Mouse (Mus musculus) naive thymus-derived CD4-positive, alpha-beta T cell, adult 2 months (primary cell): ENCODE results near the gene E4f1.

Experiments
- DNase-seq: peaks from one replicate; pipeline ENCODE4 v3.0.0-alpha.2; 2011; ENCODE audit warnings: low read depth

Gene E4f1

GRCm38 (mm10) chr17:24469910-24470602 is at the start of gene E4f1, which contains the start of gene Pgp:
E4f1 (minus strand) TSS chr17:24470313.
Pgp (plus strand) TSS chr17:24470392.
- DNase-seq, result peak; percentile 99

GRCm38 (mm10) chr17:24514270-24515257 is 44.5 kb upstream of the E4f1 start:
- no peak for DNase-seq

- DNase-seq, result no peak
Observed at GRCm38 (mm10) chr17:24513609-24514008, 43.5 kb upstream of the E4f1 start.

GRCm38 (mm10) chr17:24507806-24508460 is 37.8 kb upstream of the E4f1 start:
- DNase-seq, result no peak

- DNase-seq, result no peak
Observed at GRCm38 (mm10) chr17:24507129-24507664, 37.1 kb upstream of the E4f1 start.

- DNase-seq, result no peak
Observed at GRCm38 (mm10) chr17:24506332-24507070, 36.4 kb upstream of the E4f1 start.

GRCm38 (mm10) chr17:24505286-24505955 is 35.3 kb upstream of the E4f1 start:
- no peak for DNase-seq

GRCm38 (mm10) chr17:24504085-24504484 is 34.0 kb upstream of the E4f1 start:
- DNase-seq, result no peak

GRCm38 (mm10) chr17:24502208-24502607 is 32.1 kb upstream of the E4f1 start:
- no peak for DNase-seq

- no peak for DNase-seq
Observed at GRCm38 (mm10) chr17:24496026-24496425, 25.9 kb upstream of the E4f1 start.

GRCm38 (mm10) chr17:24495443-24495842 is 25.3 kb upstream of the E4f1 start:
- DNase-seq, result no peak

GRCm38 (mm10) chr17:24494627-24495335 is 24.7 kb upstream of the E4f1 start:
- DNase-seq, result peak; percentile 71

GRCm38 (mm10) chr17:24490399-24490798 is 20.3 kb upstream of the E4f1 start:
- no peak for DNase-seq

GRCm38 (mm10) chr17:24489265-24490030 is 19.3 kb upstream of the E4f1 start:
- no peak for DNase-seq

- DNase-seq, result peak; percentile 46
Observed at GRCm38 (mm10) chr17:24488662-24489264, 18.6 kb upstream of the E4f1 start.

GRCm38 (mm10) chr17:24488186-24488661 is 18.1 kb upstream of the E4f1 start, which contains the start of gene Caskin1:
Caskin1 (plus strand) TSS chr17:24488601.
- no peak for DNase-seq

GRCm38 (mm10) chr17:24485090-24485860 is 15.2 kb upstream of the E4f1 start:
- no peak for DNase-seq

- DNase-seq, result no peak
Observed at GRCm38 (mm10) chr17:24483495-24483894, 13.4 kb upstream of the E4f1 start.
